Mouse (Mus musculus): ENCODE results near the gene Speer1. TPM values are rescaled to one million over a fixed set of nuclear protein-coding genes. Genes with fewer than 3 reads are reported as not detected.
"Not testable (repeated sequence)": the region's sequence is repeated elsewhere in the genome, so short reads cannot be mapped to it uniquely, and the experiment has no call there.

The Speer1 gene
- polyA plus RNA-seq (2014; fragmentation: Nextera tagmentation; extraction: Ambion mirVana): not detected in 2 replicates

DNA sequence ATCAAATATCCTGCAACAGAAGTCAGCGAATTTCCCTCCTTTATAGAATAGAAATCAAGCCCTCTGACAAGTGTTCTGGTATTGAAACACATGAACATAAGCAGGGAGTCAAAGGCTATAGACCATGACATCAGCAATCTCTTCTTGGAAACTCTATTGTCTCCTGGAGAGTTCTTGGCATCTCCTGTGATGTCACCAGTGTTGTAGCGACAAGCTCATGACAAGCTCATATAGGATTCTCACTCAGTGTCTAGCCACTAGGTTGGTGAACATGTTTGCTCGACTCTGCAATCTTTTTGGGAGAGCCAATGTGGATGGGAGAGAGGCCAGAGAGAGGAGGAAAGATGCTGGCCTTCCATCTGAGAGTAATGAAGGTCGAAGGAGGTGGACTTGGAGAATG is at the start of gene Speer1:
Gene Speer1 (plus strand): TSS at position 301 of the 400 bp plus-strand sequence.
- not testable (repeated sequence) for H3K36me3 ChIP-seq (replicated peaks; ENCODE audit: control insufficient read depth, insufficient read depth); H3K27me3 ChIP-seq (ENCODE audit: control insufficient read depth, insufficient read depth, low read length); H3K27ac ChIP-seq; H3K9ac ChIP-seq; H3K4me3 ChIP-seq (replicated peaks; ENCODE audit: low read length); H3K4me2 ChIP-seq (replicated peaks); H3K4me1 ChIP-seq (replicated peaks; ENCODE audit: control insufficient read depth, insufficient read depth, low read length); H3K9me3 ChIP-seq (ENCODE audit: control insufficient read depth, low read length); DNase-seq (ENCODE audit: low spot score); ATAC-seq (ENCODE audit: low FRiP score)
- 73% methylated on average over 1 of the region's 4 CpGs for WGBS

Other genes with a start within 250 kb of the Speer1 start
- gene Gm8879, start 213.9 kb upstream of the Speer1 start, polyA plus RNA-seq (2014; fragmentation: Nextera tagmentation; extraction: Ambion mirVana): not detected in 2 replicates
- not detected in 2 replicates for gene Gm5861, start 158.4 kb upstream of the Speer1 start, polyA plus RNA-seq (2014; fragmentation: Nextera tagmentation; extraction: Ambion mirVana)
- gene Gm8890, start 85.5 kb upstream of the Speer1 start, polyA plus RNA-seq (2014; fragmentation: Nextera tagmentation; extraction: Ambion mirVana): not detected in 2 replicates
- gene Gm8897, start 74.9 kb downstream of the Speer1 start, polyA plus RNA-seq (2014; fragmentation: Nextera tagmentation; extraction: Ambion mirVana): not detected in 2 replicates
- not detected in 2 replicates for gene Gm8906, start 161.2 kb downstream of the Speer1 start, polyA plus RNA-seq (2014; fragmentation: Nextera tagmentation; extraction: Ambion mirVana)